Mouse (Mus musculus): ENCODE results near the gene Rcc2. TPM values are rescaled to one million over a fixed set of nuclear protein-coding genes. Genes with fewer than 3 reads are reported as not detected.

The Rcc2 gene
- total RNA-seq, 2 experiments from 2014 or later = 194 to 211 TPM

DNA sequence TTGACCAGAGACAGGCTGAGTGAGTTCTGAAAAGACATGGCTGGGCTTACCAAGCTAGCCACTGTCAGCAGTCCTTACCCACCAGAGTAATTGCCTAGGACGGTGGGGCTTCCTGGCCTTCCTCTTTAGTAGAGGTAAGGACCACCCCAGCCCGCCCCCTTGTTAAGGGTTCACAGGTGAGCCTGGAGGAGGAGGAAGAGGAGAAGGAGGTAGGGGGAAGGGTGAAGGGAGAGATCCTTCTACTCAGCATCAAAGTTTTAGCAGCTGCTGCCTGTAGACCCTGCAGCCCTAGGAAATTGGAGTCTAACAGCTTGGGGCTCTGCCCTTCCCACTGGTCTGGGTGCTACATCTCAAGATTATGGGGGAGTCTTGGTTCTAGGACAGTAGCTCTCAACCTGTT is 42.2 kb downstream of the Rcc2 start, which contains the start of gene Padi6:
Padi6 (minus strand) TSS at position 101 of the 400 bp plus-strand sequence.
- no peak for ATAC-seq (replicated peaks; ENCODE audit: low FRiP score, low TSS enrichment, poor library complexity, severe bottlenecking)

DNA sequence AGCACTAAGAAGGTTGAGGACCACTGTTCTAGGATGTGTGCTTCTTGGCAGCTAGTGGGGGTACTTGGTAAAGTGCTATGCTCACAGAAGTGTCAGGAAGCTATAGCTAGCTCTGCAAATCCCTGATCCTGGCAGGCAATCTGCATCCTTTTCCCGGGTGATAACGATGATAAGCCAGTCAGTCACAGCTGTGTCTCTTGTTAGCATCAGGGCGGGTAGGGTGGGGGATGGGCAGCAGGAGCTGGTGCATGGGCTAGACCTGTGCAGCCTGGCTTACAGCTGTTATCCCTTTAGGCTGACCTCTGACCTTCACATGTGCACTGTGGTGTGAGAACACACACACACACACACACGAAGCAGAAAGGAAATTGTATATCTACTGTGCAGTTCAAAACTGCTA is 42.7 kb downstream of the Rcc2 start:
- no peak for ATAC-seq (replicated peaks; ENCODE audit: low FRiP score, low TSS enrichment, poor library complexity, severe bottlenecking)

DNA sequence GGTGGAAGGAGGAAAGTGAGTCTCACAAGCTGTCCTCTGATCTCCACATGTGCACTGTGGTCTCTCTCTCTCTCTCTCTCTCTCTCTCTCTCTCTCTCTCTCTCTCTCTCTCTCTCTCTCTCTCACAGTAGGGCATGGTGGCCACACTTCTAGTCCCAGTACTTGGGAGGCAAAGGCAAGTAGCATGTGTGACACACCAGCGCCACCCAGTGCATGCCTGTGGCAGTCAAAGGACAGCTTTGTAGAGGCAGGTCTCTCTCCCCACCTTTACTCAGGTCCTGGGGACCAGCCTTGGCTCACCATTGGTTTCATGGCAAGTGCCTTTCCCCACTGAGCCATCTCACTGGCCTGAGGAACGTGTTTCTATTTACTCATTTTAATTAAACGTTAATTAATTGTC is 44.3 kb downstream of the Rcc2 start:
- peak; percentile 64 for ATAC-seq (replicated peaks; ENCODE audit: low FRiP score, low TSS enrichment, poor library complexity, severe bottlenecking)

DNA sequence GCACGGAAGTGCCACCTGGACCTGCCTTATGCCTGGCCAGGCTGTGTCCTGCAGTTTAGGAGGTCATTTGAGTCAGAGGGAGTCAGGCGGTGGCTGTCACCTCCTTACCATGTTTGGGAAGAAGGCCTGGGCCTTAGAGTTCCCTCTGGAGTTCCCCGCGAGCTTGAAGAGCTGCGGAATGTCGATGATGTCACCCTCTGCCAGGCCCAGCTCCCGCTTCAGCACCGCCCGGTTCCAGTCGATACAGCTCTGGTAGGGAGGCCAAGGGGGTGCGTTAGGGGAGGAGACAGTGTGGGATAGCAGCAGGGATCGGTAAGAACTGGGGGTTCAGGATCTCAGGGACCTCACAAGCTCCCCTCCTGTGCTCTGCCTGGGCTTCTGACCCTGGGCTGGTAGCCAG is 47.6 kb downstream of the Rcc2 start:
- no peak for ATAC-seq (replicated peaks; ENCODE audit: low FRiP score, low TSS enrichment, poor library complexity, severe bottlenecking)

DNA sequence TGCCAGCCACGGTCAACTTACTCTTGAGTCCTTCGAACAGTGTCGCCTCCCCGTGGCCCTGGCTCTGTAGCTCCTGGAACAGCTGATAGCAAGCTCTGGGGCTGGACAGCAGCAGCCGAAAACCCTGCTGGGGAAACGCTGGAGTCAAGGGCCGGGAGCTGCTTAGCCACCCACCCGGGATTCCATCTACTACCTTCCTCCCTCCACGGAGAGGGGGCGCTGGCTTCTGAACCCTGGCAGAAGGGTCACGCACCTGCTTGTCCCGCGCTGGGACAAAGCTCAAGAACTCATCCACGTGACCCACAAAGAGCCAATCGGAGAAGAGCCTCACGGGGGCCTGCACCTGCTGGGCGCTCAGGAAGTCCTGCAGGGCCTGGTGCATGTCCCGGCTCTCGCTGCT is 50.0 kb downstream of the Rcc2 start:
- peak; percentile 66 for ATAC-seq (replicated peaks; ENCODE audit: low FRiP score, low TSS enrichment, poor library complexity, severe bottlenecking)

DNA sequence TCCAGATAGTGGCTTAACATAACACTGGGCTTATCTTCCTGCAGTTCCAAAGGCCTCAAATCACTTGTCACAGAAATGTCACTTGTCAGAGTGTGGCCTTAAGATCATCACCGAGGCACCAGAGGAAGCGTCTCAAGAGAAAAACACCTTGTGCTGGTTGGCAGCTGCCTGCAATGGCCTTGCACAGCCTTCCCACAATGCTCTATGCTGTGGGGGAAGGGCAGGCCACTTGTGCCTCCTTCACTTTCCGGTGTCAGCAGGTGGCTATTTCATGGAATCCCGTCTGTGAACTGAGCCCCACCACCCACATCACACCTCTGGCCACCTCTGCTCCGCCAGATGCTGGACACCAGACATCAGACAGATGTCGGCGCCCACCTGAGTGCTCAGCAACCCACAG is 53.0 kb downstream of the Rcc2 start:
- ATAC-seq (replicated peaks; ENCODE audit: low FRiP score, low TSS enrichment, poor library complexity, severe bottlenecking) = no peak

DNA sequence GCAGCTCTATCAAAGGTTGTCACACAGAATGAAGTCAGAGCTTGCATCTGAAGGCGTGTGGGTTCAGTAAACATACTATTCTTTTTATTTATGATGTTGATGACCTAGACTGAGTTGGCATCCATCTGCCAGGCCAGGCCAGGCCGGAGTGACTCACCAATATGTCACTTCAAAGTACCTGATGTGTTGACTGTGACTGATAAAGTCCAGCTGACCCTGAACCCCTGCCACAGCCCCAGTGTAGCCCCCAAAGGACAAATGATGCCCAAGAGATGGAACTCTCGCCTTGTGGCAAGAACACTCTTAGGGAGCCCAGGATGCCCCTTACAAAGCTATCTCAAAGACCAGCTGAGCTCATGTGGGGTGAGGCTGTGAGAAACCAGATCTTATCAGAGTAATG is 55.5 kb downstream of the Rcc2 start:
- no peak for ATAC-seq (replicated peaks; ENCODE audit: low FRiP score, low TSS enrichment, poor library complexity, severe bottlenecking)

DNA sequence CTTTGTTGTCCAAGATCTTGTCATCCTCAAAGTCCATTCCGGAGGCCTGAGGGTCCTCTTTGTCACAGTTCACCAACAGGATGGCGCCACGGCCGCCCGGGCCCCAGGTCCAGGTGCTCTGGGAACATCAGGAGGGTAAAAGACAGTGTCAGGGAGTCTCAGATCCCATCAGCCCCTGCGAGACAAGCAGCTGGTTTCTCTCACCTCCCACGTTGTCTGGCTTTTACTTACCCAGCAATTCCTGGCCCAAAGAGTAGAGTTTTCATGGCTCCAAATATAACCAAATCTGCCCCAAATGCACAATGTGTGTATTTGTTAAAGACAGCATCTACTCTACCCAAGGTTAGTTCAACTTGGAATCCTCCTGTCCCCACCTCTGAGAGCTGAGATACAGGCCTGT is 61.3 kb downstream of the Rcc2 start:
- no peak for ATAC-seq (replicated peaks; ENCODE audit: low FRiP score, low TSS enrichment, poor library complexity, severe bottlenecking)

DNA sequence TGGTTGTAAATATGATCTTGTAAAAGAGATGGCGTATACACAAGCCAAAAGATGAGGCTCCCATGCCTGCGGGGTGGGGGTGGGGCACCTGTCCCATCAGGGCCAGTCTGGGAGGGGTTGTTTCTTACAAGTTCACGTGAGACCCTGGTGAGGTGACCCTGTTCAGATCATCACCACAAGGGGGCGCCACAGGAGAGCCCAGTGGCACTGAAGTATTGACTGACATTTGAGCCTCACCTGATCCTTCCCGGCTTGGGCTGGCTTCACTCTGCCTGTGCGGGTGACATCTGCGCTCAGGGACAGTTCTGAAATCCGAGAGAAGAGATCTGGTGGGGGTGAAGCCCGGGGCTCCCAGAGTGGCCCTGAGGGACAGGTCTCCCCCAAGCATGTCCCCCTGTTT is 62.8 kb downstream of the Rcc2 start:
- peak; percentile 63 for ATAC-seq (replicated peaks; ENCODE audit: low FRiP score, low TSS enrichment, poor library complexity, severe bottlenecking)

DNA sequence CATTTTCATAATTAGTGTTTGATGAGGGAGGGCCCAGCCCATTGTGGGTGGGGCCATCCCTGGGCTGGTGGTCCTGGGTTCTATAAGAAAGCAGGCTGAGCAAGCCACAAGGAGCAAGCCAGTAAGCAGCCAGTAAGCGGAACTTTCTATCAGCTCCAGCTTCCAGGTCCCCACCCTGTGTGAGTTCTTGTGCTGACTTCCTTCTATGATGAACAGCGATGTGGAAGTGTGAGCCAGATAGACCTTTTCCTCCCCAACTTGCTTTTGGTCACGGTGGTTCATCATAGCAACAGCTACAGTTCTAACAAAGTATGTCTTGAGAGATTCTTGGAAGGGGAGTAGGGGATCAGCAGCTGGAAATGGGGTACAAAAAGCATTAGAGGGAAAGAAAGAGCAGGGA is 65.6 kb downstream of the Rcc2 start:
- no peak for ATAC-seq (replicated peaks; ENCODE audit: low FRiP score, low TSS enrichment, poor library complexity, severe bottlenecking)

DNA sequence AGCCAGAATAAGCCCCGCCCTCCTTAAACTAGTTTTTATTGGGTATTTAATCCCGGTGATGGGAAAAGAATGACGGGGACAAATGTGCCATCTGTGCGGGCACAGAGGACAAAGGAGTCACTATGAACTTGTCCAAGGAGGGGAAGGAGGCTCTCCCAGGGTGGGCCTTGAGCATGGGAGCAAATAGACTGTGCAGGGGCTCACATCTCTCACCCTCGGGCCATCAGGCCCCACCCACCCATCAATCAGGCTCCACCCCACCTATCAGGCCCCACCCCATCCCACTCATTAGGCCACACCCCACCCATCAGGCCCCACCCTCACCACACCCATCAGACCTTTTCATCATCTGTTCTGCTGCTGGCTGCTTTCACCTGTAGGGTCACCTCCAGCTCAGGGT is 68.6 kb downstream of the Rcc2 start:
- no peak for ATAC-seq (replicated peaks; ENCODE audit: low FRiP score, low TSS enrichment, poor library complexity, severe bottlenecking)

DNA sequence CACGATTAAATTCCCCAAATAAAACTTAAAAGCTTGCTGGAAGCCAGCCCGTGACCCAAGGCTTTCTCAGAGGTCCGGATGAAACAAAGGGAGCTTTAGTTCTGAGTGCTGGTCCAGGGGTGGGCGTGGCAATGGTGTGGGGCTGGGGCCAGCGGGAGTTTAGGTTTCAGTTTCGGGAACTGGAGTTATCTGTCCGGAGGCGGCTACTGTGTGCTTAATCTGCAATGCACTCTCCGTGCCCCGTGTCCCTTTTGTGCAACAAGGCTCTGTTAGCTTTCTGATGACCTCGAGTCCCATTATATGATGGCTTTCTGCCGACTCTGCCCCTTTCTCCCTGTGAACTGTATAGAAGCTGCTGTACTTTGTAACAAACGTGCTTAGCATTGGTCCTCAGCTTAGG is 70.1 kb downstream of the Rcc2 start:
- ATAC-seq (replicated peaks; ENCODE audit: low FRiP score, low TSS enrichment, poor library complexity, severe bottlenecking) = no peak

DNA sequence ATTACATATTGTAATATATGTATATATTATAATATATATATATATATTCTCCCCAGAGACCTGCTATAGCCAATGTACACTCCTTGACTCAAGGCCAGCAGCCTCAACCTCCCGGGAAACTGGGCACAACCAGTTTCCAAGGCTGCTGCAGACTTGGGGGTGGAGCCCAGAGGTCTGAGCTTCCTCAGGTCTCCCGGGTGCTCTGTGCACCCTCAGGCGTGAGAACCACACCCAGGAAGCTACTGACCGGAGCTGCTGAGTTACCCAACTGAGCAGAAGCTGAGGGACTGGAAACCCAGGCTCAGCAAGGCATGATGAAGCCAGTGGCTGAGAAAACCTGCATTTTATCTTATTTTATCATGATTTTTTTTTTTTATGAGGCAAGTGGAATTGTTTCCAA is 70.8 kb downstream of the Rcc2 start:
- ATAC-seq (replicated peaks; ENCODE audit: low FRiP score, low TSS enrichment, poor library complexity, severe bottlenecking) = no peak

Other genes starting within 250 kb of the Rcc2 start
- gene Arhgef10l, start 34.5 kb upstream of the Rcc2 start, total RNA-seq (2014; fragmentation: Nextera tagmentation) = 0.07 TPM in 1 of 2 replicates, not detected in the other
- not detected in 2 replicates for gene Arhgef10l, start 34.5 kb upstream of the Rcc2 start, total RNA-seq (2017)
- gene Padi6, start 42.1 kb downstream of the Rcc2 start, total RNA-seq (2014; fragmentation: Nextera tagmentation) = not detected in 2 replicates
- gene Padi6, start 42.1 kb downstream of the Rcc2 start, total RNA-seq (2017) = not detected in 2 replicates
- 2.3 TPM in 1 of 2 replicates, not detected in the other for gene Padi4, start 73.7 kb downstream of the Rcc2 start, total RNA-seq (2014; fragmentation: Nextera tagmentation)
- gene Padi4, start 73.7 kb downstream of the Rcc2 start, total RNA-seq (2017) = 0.47 and 9.3 TPM in 2 replicates
- 1.7 and 3.4 TPM in 2 replicates for gene Padi3, start 110.1 kb downstream of the Rcc2 start, total RNA-seq (2014; fragmentation: Nextera tagmentation)
- gene Padi3, start 110.1 kb downstream of the Rcc2 start, total RNA-seq (2017) = 0.88 and 2.1 TPM in 2 replicates
- gene Padi1, start 145.2 kb downstream of the Rcc2 start, total RNA-seq (2014; fragmentation: Nextera tagmentation) = 0.79 TPM in 1 of 2 replicates, not detected in the other
- gene Padi1, start 145.2 kb downstream of the Rcc2 start, total RNA-seq (2017) = 0.33 TPM in 1 of 2 replicates, not detected in the other
- 1.3 and 1.6 TPM in 2 replicates for gene Padi2, start 205.8 kb downstream of the Rcc2 start, total RNA-seq (2014; fragmentation: Nextera tagmentation)
- gene Padi2, start 205.8 kb downstream of the Rcc2 start, total RNA-seq (2017) = 2.9 and 3.8 TPM in 2 replicates

Data from megakaryocyte-erythroid progenitor cell, adult 5-6 weeks (primary cell).